Mouse (Mus musculus) MEL (cell line): ENCODE measurements around the gene Col8a1. TPM values are rescaled to one million over a fixed set of nuclear protein-coding genes. Genes with fewer than 3 reads are reported as not detected.

Experiments used
- DNase-seq: peaks from one replicate; pipeline ENCODE4 v3.0.0; 2011; ENCODE audit warnings: low read depth, low spot score
- H3K27ac ChIP-seq: 2 replicates; pipeline ENCODE4 v1.5.1; 2012; ENCODE audit warnings: low read depth, mild to moderate bottlenecking, control low read depth, low read length, moderate library complexity; ENCODE audit not compliant: control insufficient read depth
- H3K27me3 ChIP-seq, 2 experiments: fragments of 150-350 bp in 1 of 2; sonication (generic) in 1 of 2; 2 replicates each; pipeline ENCODE4 v1.6.1; 2012; ENCODE audit warnings: low read length in 2 of 2, mild to moderate bottlenecking in 2 of 2, improper control_type of control experiment in 1 of 2, moderate library complexity in 1 of 2; ENCODE audit not compliant: insufficient read depth in 2 of 2, control insufficient read depth in 1 of 2
- H3K36me3 ChIP-seq, 2 experiments: 2 replicates each; pipeline ENCODE4 v1.6.1; 2012 to 2014; ENCODE audit warnings: low read length in 2 of 2, improper control_type of control experiment in 1 of 2, inconsistent platforms in 1 of 2, mild to moderate bottlenecking in 1 of 2; ENCODE audit not compliant: insufficient read depth in 2 of 2, control insufficient read depth in 1 of 2
- H3K4me1 ChIP-seq, 2 experiments: fragments of 150-350 bp in 1 of 2; sonication (generic) in 1 of 2; 2 replicates each; pipeline ENCODE4 v1.6.1; 2012; ENCODE audit warnings: low read length in 2 of 2, improper control_type of control experiment in 1 of 2, mild to moderate bottlenecking in 1 of 2; ENCODE audit not compliant: insufficient read depth in 2 of 2, control insufficient read depth in 1 of 2
- H3K4me3 ChIP-seq, 2 experiments: fragments of 150-350 bp in 1 of 2; sonication (generic) in 1 of 2; 2 replicates each; pipeline ENCODE4 v1.5.1; 2012; ENCODE audit warnings: low read depth in 2 of 2, low read length in 2 of 2, mild to moderate bottlenecking in 2 of 2, moderate library complexity in 2 of 2, control low read depth in 1 of 2, improper control_type of control experiment in 1 of 2; ENCODE audit not compliant: control insufficient read depth in 1 of 2, insufficient read depth in 1 of 2
- H3K79me2 ChIP-seq: 2 replicates; pipeline ENCODE4 v1.6.1; 2012; ENCODE audit warnings: mild to moderate bottlenecking, low read length, moderate library complexity; ENCODE audit not compliant: control insufficient read depth, poor library complexity, insufficient read depth
- H3K9ac ChIP-seq: 2 replicates; pipeline ENCODE4 v1.6.1; 2012; ENCODE audit warnings: low read depth, mild to moderate bottlenecking, control low read depth, low read length, moderate library complexity; ENCODE audit not compliant: control insufficient read depth, poor library complexity, severe bottlenecking
- H3K9me3 ChIP-seq: fragments of 150-350 bp; sonication (generic); replicated peaks from 2 replicates; pipeline ENCODE4 v1.6.1; 2012; ENCODE audit warnings: mild to moderate bottlenecking, low read length, improper control_type of control experiment, moderate library complexity; ENCODE audit not compliant: insufficient read depth
- CHD1 ChIP-seq: IDR thresholded peaks from 2 replicates; pipeline ENCODE4 v1.6.1; 2012; ENCODE audit warnings: low read depth, mild to moderate bottlenecking, inconsistent platforms, low read length, improper control_type of control experiment
- CHD2 ChIP-seq: IDR thresholded peaks from 2 replicates; pipeline ENCODE4 v1.6.1; 2011; ENCODE audit warnings: low read length, improper control_type of control experiment
- CTCF ChIP-seq, 3 experiments: IDR thresholded peaks in 2 of 3; conservative IDR thresholded peaks in 1 of 3; 2 replicates each; pipeline ENCODE4 v1.5.1; 2011 to 2012; ENCODE audit warnings: low read length in 3 of 3, low read depth in 2 of 3, mild to moderate bottlenecking in 2 of 3, improper control_type of control experiment in 1 of 3, inconsistent platforms in 1 of 3, mixed read lengths in 1 of 3, moderate library complexity in 1 of 3; ENCODE audit not compliant: control insufficient read depth in 1 of 3, insufficient read depth in 1 of 3, poor library complexity in 1 of 3, severe bottlenecking in 1 of 3
- E2F4 ChIP-seq: IDR thresholded peaks from 2 replicates; pipeline ENCODE4 v1.6.1; 2011; ENCODE audit warnings: low read depth, low read length, improper control_type of control experiment, borderline replicate concordance
- ELF1 ChIP-seq: IDR thresholded peaks from 2 replicates; pipeline ENCODE4 v1.6.1; 2014; ENCODE audit warnings: low read depth, mild to moderate bottlenecking, inconsistent platforms, low read length, improper control_type of control experiment, moderate library complexity
- EP300 ChIP-seq, 2 experiments: IDR thresholded peaks; 2 replicates each; pipeline ENCODE4 v1.6.1; 2011; ENCODE audit warnings: improper control_type of control experiment in 2 of 2, low read length in 2 of 2, low read depth in 1 of 2, mild to moderate bottlenecking in 1 of 2
- HCFC1 ChIP-seq: IDR thresholded peaks from 2 replicates; pipeline ENCODE4 v1.6.1; 2012; ENCODE audit warnings: low read depth, mild to moderate bottlenecking, inconsistent platforms, low read length, improper control_type of control experiment, moderate library complexity
- JUND ChIP-seq: IDR thresholded peaks from 2 replicates; pipeline ENCODE4 v1.6.1; 2011; ENCODE audit warnings: low read depth, mild to moderate bottlenecking, improper control_type of control experiment, low read length
- KAT2A ChIP-seq: conservative IDR thresholded peaks from 2 replicates; pipeline ENCODE4 v1.6.1; 2012; ENCODE audit warnings: low read depth, low read length, improper control_type of control experiment, inconsistent platforms
- MAZ ChIP-seq: IDR thresholded peaks from 2 replicates; pipeline ENCODE4 v1.6.1; 2012; ENCODE audit warnings: low read depth, mild to moderate bottlenecking, inconsistent platforms, low read length, improper control_type of control experiment
- MYB ChIP-seq: IDR thresholded peaks from 2 replicates; pipeline ENCODE4 v1.6.1; 2011; ENCODE audit warnings: mild to moderate bottlenecking, low read depth, low read length, improper control_type of control experiment
- MYC ChIP-seq: IDR thresholded peaks from 2 replicates; pipeline ENCODE4 v1.6.1; 2011; ENCODE audit warnings: low read depth, mild to moderate bottlenecking, low read length, improper control_type of control experiment, moderate library complexity
- NELFE ChIP-seq: IDR thresholded peaks from 2 replicates; pipeline ENCODE4 v1.6.1; 2011; ENCODE audit warnings: low read depth, low read length, improper control_type of control experiment
- NRF1 ChIP-seq: IDR thresholded peaks from 2 replicates; pipeline ENCODE4 v1.6.1; 2014; ENCODE audit warnings: low read depth, mild to moderate bottlenecking, inconsistent platforms, low read length, improper control_type of control experiment, moderate library complexity; ENCODE audit not compliant: poor library complexity, insufficient read depth, severe bottlenecking
- POLR2A ChIP-seq, 2 experiments: IDR thresholded peaks; 2 replicates each; pipeline ENCODE4 v1.6.1; 2011 to 2012; ENCODE audit warnings: low read length in 2 of 2, mild to moderate bottlenecking in 2 of 2, control low read depth in 1 of 2, improper control_type of control experiment in 1 of 2, low read depth in 1 of 2, moderate library complexity in 1 of 2; ENCODE audit not compliant: control insufficient read depth in 1 of 2, insufficient read depth in 1 of 2, poor library complexity in 1 of 2
- POLR2AphosphoS2 ChIP-seq: IDR thresholded peaks from 2 replicates; pipeline ENCODE4 v1.6.1; 2011; ENCODE audit warnings: low read length, improper control_type of control experiment
- POLR2AphosphoS5 ChIP-seq: IDR thresholded peaks from 2 replicates; pipeline ENCODE4 v1.6.1; 2012; ENCODE audit warnings: low read depth, borderline replicate concordance, mild to moderate bottlenecking, inconsistent platforms, low read length, moderate library complexity, mixed read lengths
- RAD21 ChIP-seq: IDR thresholded peaks from 2 replicates; pipeline ENCODE4 v1.6.1; 2011; ENCODE audit warnings: mild to moderate bottlenecking, low read depth, low read length, improper control_type of control experiment
- RCOR1 ChIP-seq: IDR thresholded peaks from 2 replicates; pipeline ENCODE4 v1.6.1; 2012; ENCODE audit warnings: low read depth, mild to moderate bottlenecking, inconsistent platforms, low read length, improper control_type of control experiment
- TAL1 ChIP-seq: IDR thresholded peaks from 2 replicates; pipeline ENCODE4 v1.6.1; 2012; ENCODE audit warnings: mild to moderate bottlenecking, inconsistent platforms, low read length, moderate library complexity, mixed read lengths
- UBTF ChIP-seq: IDR thresholded peaks from 2 replicates; pipeline ENCODE4 v1.6.1; 2012; ENCODE audit warnings: low read depth, mild to moderate bottlenecking, inconsistent platforms, low read length, improper control_type of control experiment, moderate library complexity, borderline replicate concordance; ENCODE audit not compliant: insufficient read depth
- USF1 ChIP-seq: IDR thresholded peaks from 2 replicates; pipeline ENCODE4 v1.6.1; 2014; ENCODE audit warnings: low read depth, mild to moderate bottlenecking, inconsistent platforms, low read length, improper control_type of control experiment, moderate library complexity
- ZKSCAN1 ChIP-seq: IDR thresholded peaks from 2 replicates; pipeline ENCODE4 v1.6.1; 2012; ENCODE audit warnings: low read depth, mild to moderate bottlenecking, inconsistent platforms, low read length, improper control_type of control experiment, moderate library complexity
- ZMIZ1 ChIP-seq: IDR thresholded peaks from 2 replicates; pipeline ENCODE4 v1.6.1; 2012; ENCODE audit warnings: low read depth, mild to moderate bottlenecking, inconsistent platforms, low read length, improper control_type of control experiment, moderate library complexity
- ZNF384 ChIP-seq: IDR thresholded peaks from 2 replicates; pipeline ENCODE4 v1.6.1; 2012; ENCODE audit warnings: low read depth, mild to moderate bottlenecking, inconsistent platforms, low read length, improper control_type of control experiment
- polyA plus RNA-seq, 2 experiments: library from polyadenylated mRNA; stranded (reverse) in 1 of 2; unstranded in 1 of 2; fragments of >175 nt in 1 of 2; fragments of >200 nt in 1 of 2; gene quantifications; 2 replicates each; pipeline versions ENCODE4 v1.2.1 to v1.2.4; 2012; ENCODE audit warnings: low replicate concordance in 2 of 2, low read depth in 1 of 2; ENCODE audit not compliant: insufficient read length in 2 of 2, insufficient read depth in 1 of 2, missing spikeins in 1 of 2
- total RNA-seq: library from RNA; depleted of rRNA; stranded (reverse); fragments of 300-350 nt; gene quantifications from 2 replicates; pipeline ENCODE4 v1.2.3, GENCODE M21; 2012

Gene Col8a1
- total and polyA plus RNA-seq, 3 experiments: not detected

DNA sequence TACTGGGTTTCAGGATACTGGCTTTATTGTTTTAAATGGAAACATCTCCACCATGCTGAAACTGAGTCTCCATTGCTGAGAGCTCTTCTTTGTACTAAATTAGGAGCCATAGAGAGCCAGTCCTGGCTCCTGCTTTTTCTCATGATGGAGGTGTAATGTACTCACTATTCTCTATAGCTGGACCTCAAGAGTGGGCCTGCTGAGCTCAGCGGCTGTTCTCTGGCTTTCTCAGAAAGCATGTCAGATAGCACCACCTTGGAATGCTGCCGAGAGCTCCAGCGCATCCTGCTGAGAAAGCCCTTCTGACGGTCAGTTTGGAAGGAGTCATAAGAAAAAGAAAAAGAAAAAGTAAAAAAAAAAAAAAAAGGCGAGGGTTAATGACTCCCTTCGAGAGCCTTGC lies 41.8 kb upstream of the Col8a1 start:
- Histone ChIP-seq H3K9me3 (no peaks in the 10 kb centered on the region), H3K27me3 (no peaks in the 10 kb centered on the region), H3K4me1 (no peaks in the 10 kb centered on the region), H3K36me3 (no peaks in the 10 kb centered on the region), H3K4me3 (no peak overlapping the region), H3K27ac (no peak overlapping the region), H3K79me2 (no peaks in the 10 kb centered on the region), H3K9ac (no peak overlapping the region)
- TF ChIP-seq NRF1 (no peak), POLR2A (IDR thresholded peaks at IDR 0.05; ENCODE audit: control insufficient read depth in 1 of 2, insufficient read depth in 1 of 2, low read depth in 1 of 2, low read length in 2 of 2, poor library complexity in 1 of 2) (no peak), MAZ (no peak), RAD21 (no peak)
- no peak for DNase-seq

GRCm38 (mm10) chr16:57779011-57779410 lies 24.5 kb upstream of the Col8a1 start:
- DNase-seq: no peak
- no peaks in the 10 kb centered on the region for H3K4me1 ChIP-seq
- H3K9ac ChIP-seq: no peak overlapping the region

DNA sequence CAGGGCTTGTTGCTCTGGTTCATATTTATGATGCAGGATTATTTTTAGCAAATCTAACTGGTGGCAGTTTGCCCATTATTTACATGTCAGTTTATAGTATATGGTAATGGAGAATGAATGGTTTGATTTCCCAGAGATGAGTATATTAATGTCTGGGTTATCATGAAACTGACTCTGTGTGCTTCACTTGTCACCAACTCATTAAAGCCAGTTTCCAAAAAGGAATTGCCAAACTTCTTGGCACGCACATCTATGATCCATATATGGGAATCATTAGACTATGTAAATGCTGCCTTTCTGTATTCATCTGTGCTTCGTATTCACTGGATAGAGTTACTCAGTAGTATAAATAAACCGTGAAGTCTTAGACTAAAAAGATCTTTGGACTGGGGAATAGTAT lies 11.1 kb upstream of the Col8a1 start:
- H3K27ac ChIP-seq: no peak overlapping the region

More at GRCm38 (mm10) chr16:57779011-57779410, 24.5 kb upstream of the Col8a1 start:
- H3K4me3 ChIP-seq: no peak overlapping the region
- no peaks in the 10 kb centered on the region for H3K79me2 ChIP-seq
- H3K36me3 ChIP-seq: no peaks in the 10 kb centered on the region
- TF ChIP-seq ZKSCAN1 (no peak), RCOR1 (no peak), HCFC1 (no peak), USF1 (no peak), E2F4 (no peak), POLR2AphosphoS2 (no peak), ZNF384 (no peak), UBTF (no peak), ELF1 (no peak), EP300 (IDR thresholded peaks at IDR 0.05; ENCODE audit: low read depth in 1 of 2, low read length in 2 of 2) (no peak), CTCF (IDR thresholded peaks at IDR 0.05 in 2 of 3, conservative IDR thresholded peaks at IDR 0.05 in 1 of 3; ENCODE audit: control insufficient read depth in 1 of 3, insufficient read depth in 1 of 3, low read depth in 2 of 3, low read length in 3 of 3, poor library complexity in 1 of 3, severe bottlenecking in 1 of 3) (no peak), POLR2AphosphoS5 (no peak), CHD1 (no peak), TAL1 (no peak), NELFE (no peak), ZMIZ1 (no peak)
- TF ChIP-seq, all 39 proteins: peak for 0
- H3K27ac ChIP-seq: no peak overlapping the region
- H3K9me3 ChIP-seq: no peaks in the 10 kb centered on the region
- no peaks in the 10 kb centered on the region for H3K27me3 ChIP-seq

More for the DNA sequence above, 11.1 kb upstream of the Col8a1 start:
- no peak for DNase-seq
- Histone ChIP-seq H3K9ac (no peak overlapping the region), H3K9me3 (no peaks in the 10 kb centered on the region), H3K4me3 (no peak overlapping the region), H3K36me3 (no peaks in the 10 kb centered on the region), H3K79me2 (no peaks in the 10 kb centered on the region), H3K4me1 (no peaks in the 10 kb centered on the region), H3K27me3 (no peaks in the 10 kb centered on the region)
- no peak for TF ChIP-seq ZNF384
- TF ChIP-seq KAT2A: no peak
- no peak for TF ChIP-seq ZKSCAN1
- no peak for TF ChIP-seq E2F4
- no peak for TF ChIP-seq MYB
- no peak for TF ChIP-seq ELF1
- TF ChIP-seq RAD21: no peak
- no peak for TF ChIP-seq MYC
- no peak for TF ChIP-seq NRF1
- no peak for TF ChIP-seq JUND
- no peak for TF ChIP-seq CHD1
- TF ChIP-seq TAL1: no peak
- TF ChIP-seq RCOR1: no peak
- no peak for TF ChIP-seq CHD2
- TF ChIP-seq NELFE: no peak
